Mouse (Mus musculus) ES-CJ7 (cell line): ENCODE measurements around the gene Ankrd13b.

Experiments used
- DNase-seq: peaks from one replicate; pipeline ENCODE4 v3.0.0; 2011; ENCODE audit warnings: low read depth, low spot score

The Ankrd13b gene

GRCm38 (mm10) chr11:77492311-77492871 lies 2.9 kb upstream of the Ankrd13b start:
- DNase-seq: no peak

- no peak for DNase-seq
Observed at GRCm38 (mm10) chr11:77491502-77492291, 2.2 kb upstream of the Ankrd13b start.

- peak; percentile 94 for DNase-seq
Observed at GRCm38 (mm10) chr11:77491123-77491501, 1.6 kb upstream of the Ankrd13b start.

GRCm38 (mm10) chr11:77490451-77490850 lies 973 bp upstream of the Ankrd13b start:
- no peak for DNase-seq

DNA sequence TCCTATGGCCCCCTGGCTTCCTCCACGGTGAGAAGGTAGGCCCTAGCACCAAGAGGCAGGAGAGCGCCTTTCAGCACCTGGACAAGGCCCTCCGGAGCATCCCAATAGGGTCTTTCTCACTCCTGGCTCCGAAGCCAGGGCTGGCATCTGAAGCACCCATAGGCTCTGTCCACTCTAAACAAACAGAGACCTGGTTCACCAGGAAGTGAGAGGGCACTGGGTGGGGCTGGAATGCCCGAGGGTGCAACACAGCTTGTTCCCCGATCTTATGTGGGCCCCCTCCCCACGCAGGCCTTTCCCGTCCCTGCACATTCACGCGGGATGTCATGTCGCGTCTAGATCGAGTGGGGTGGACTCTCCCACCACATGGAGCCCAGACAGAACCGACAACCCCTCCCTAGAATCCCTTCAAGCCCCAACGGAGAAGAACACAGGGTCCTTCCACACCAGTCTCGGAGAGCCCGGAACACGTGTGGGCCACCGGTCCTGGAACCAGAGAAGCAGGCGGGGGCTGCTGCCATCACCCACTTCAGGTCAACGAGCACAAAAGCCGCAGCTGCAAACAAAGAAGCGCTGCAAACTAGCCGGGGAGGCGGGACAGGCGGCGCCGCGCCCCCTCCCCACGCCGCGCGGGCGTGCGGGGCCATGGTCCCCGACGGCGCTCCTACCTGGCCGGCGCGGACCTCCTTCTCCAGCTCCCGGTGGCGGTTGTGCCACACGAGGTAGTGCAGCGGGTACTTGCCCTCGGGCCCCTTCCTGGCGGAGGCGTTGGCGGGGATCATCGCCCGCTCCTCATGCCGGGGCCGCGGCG lies 502 bp downstream of the Ankrd13b start:
- DNase-seq: no peak

GRCm38 (mm10) chr11:77486798-77487197 lies 2.7 kb downstream of the Ankrd13b start:
- DNase-seq: no peak

- DNase-seq: no peak
Observed at GRCm38 (mm10) chr11:77485229-77485628, 4.2 kb downstream of the Ankrd13b start.

GRCm38 (mm10) chr11:77483510-77484255 lies 5.8 kb downstream of the Ankrd13b start:
- no peak for DNase-seq

DNA sequence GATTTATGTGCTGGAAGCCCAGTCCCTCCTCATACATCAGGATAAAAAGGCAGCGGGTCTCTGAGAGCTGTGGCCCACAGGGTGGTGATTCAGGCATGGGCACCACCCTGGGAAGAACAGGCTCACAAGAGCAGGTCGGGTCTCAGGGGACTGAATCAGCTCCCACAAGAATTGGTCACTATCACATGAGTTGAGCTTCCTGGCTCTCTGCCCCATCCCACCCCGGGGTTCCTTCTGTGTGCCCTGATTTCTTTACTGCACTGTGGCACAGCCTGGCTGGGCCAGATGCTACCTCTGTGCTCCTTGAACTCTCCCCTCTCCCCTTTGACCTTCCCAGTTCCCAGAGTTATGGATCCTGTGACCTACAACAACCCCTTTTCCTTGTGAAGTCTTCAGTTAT lies 6.4 kb downstream of the Ankrd13b start:
- no peak for DNase-seq

DNA sequence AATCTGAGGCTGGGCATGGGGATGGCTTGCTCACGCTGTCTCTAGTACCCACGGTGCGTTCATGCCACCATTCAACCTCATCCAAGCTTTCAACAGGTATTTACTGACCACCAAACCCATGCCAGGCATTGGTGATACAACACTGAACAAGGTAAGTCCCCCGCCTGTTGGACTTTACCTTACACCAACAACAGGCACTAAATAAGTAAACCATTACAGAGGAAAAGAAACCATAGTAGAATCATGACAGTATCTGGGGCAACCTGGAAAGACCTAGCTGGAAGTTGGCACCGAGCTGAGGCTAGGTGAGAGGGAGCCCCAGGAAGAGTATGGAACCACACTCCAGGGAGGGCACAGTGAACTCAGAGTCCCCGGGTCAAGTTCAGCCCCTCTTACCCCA lies 12.6 kb downstream of the Ankrd13b start:
- no peak for DNase-seq

GRCm38 (mm10) chr11:77476216-77476615 lies 13.3 kb downstream of the Ankrd13b start:
- no peak for DNase-seq

- no peak for DNase-seq
Observed at GRCm38 (mm10) chr11:77472775-77473174, 16.7 kb downstream of the Ankrd13b start.

DNA sequence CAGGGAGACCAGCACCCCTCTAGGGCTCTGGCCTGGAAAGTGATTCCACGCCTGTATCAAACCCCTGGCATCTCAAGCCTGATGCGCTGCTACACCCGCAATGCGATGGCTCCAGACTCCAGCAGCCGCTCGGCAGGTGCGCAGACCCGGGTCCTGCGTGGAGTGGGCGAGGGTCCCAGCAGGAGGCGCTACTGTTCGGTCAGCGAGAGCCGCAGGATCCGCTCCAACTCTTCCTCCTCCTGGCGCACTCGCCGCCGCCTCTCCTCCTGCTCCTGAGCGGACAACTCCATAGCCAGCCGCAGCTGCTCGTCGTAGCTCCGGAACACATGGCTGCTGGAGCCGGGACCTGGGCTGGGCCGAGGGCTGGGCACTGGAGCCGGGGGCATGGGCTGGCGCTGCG lies 18.1 kb downstream of the Ankrd13b start:
- DNase-seq: peak; percentile 64

DNA sequence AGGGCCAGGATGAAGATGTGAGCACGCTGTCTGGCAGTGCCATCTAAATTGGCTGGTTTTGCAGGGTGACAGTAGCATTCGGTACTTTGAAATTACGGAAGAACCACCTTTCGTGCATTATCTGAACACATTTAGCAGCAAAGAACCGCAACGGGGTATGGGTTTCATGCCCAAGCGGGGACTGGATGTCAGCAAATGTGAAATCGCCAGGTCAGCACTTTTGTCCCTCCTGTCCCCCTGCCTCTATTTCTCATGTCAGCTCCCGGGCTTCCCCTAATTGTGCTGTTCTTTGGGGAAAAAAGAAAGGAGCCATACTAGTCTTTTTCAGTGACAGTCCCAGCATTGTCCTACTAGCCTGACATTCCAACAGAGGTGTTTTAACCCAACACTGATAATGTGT lies 21.1 kb downstream of the Ankrd13b start:
- DNase-seq: no peak

DNA sequence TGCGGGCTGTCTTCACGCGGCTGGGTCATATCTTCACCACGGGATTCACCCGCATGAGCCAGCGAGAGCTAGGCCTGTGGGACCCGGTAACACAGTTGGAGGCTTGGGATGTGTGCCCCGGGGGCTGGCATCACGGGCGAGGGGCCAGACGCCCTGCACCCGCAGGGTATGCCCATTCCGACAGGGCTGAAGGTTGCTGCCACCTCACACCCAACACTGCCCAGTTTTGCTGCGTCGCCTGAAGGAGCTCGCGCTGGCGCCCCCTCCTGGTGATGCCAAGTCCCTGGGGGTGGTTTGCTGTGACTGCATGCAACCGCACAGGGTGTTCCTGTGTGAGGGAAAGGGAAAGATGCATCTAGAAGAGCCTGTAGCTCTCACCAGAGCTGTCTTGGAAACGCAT lies 21.7 kb downstream of the Ankrd13b start:
- peak; percentile 83 for DNase-seq

GRCm38 (mm10) chr11:77467157-77467556 lies 22.3 kb downstream of the Ankrd13b start:
- peak; percentile 83 for DNase-seq

DNA sequence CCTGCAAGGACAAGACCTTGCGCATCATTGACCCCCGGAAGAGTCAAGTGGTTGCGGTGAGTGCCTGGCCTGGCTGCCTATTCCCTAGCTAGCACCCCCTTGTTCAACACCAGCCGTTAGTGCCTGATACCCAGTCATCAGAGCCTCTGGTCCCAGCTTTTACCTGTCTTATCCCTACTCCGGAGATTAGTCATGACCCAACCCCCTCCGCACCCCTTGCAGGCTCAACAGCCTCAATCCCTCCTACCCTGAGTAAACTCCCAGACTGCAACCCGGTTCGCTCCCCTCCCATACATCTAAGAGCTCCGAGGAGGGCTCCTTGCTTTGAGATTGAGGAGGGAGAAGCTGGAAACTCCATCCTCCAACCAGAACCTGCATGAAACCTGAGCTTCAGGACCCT lies 22.9 kb downstream of the Ankrd13b start:
- DNase-seq: no peak

GRCm38 (mm10) chr11:77465111-77465510 lies 24.4 kb downstream of the Ankrd13b start:
- DNase-seq: peak; percentile 50

GRCm38 (mm10) chr11:77464684-77465083 lies 24.8 kb downstream of the Ankrd13b start:
- no peak for DNase-seq

- no peak for DNase-seq
Observed at GRCm38 (mm10) chr11:77463786-77464185, 25.7 kb downstream of the Ankrd13b start.

DNA sequence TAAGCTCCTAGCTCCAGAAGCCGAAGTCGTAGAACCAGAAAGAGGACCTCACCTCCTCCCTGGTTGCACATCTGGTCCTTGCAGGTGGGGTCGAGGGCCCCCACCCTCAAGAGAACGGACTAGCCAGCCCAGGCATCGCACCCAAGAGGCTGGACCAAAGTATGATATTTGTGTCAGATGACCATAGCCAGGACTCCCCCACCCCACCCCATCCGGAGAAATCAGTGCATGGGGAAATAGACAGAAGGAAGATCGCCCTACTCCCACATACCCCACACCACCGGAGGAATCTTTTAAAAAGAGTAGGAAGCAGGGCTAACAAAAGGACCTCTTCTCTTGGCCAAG lies 26.4 kb downstream of the Ankrd13b start:
- DNase-seq: no peak
